Mouse (Mus musculus) erythroblast, embryonic 14.5 days (primary cell): ENCODE data around the gene Adgrb2.

Experiments used
- GATA1 ChIP-seq: IDR thresholded peaks from 2 replicates; pipeline ENCODE4 v1.6.1; 2012; ENCODE audit warnings: low read length, inconsistent platforms, mixed read lengths
- TAL1 ChIP-seq: IDR thresholded peaks from 3 replicates; pipeline ENCODE4 v1.6.1; 2012; ENCODE audit warnings: low read length, inconsistent platforms, mixed read lengths

DNA sequence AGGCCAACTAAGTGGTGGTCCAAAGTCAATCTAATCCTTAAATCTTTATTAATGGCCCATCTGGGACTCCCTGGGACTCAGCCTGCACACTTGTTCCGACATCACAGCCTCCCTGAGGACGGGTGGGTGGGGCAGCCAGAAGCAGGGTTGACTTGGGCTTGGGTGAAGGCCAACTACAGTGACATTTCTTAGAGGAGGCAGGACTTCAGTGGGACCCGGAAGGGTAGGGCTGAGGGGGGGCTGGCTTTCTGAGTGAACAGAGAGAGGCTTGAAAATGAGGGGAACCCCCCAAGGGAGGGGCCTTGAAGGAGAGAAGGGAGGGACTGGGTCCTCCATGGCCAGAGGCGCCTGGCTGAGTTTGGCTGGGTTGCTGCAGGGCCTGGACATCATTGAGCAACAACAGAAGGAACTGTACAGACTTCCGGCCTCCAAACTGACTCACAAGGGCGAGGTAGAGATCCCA is 33.3 kb upstream of the Adgrb2 start:
- TF ChIP-seq TAL1, result no peak
- TF ChIP-seq GATA1, result no peak
